Mouse (Mus musculus) heart, adult 9 months (tissue): ENCODE data around the gene Mageb1.
"Not testable (repeated sequence)": the region's sequence is repeated elsewhere in the genome, so short reads cannot be mapped to it uniquely, and the experiment has no call there.

Experiments used
- DNase-seq, 2 experiments: peaks; one replicate each; pipeline ENCODE4 v3.0.0; 2022; ENCODE audit warnings: low spot score in 2 of 2

Mageb1 gene

GRCm38 (mm10) chrX:92016233-92016632 lies at the start of gene Mageb1:
Gene Mageb1 (minus strand): TSS chrX:92016333.
- DNase-seq: not testable (repeated sequence)
